Comparison of ENCODE assay signal across 18 mouse cellular contexts in genomic region chr5:33959382-33959781, GRCm38 (mm10). TPM values are rescaled to one million over a fixed set of nuclear protein-coding genes. Genes with fewer than 3 reads are reported as not detected.
"Had no signal": no experiment of that assay in that cellular context is flagged by ENCODE, and none has a peak within 500 bp of the region (broad histone marks: within the 10 kb centered on the region; RNA-seq: fewer than 3 reads in every experiment).

No protein-coding gene starts in this region.

- H3K4me1 ChIP-seq: kidney, embryonic 15.5 days; limb, embryonic 10.5 days; liver, embryonic 15.5 days; midbrain, embryonic 10.5 days; midbrain, embryonic 15.5 days; neural tube, embryonic 12.5 days; stomach, embryonic 15.5 days had no signal

- H3K4me2 ChIP-seq: kidney, embryonic 15.5 days; liver, embryonic 11.5 days; liver, embryonic 15.5 days; midbrain, embryonic 15.5 days; neural tube, embryonic 12.5 days; stomach, embryonic 15.5 days had no signal

- H3K4me3 ChIP-seq: kidney, embryonic 15.5 days; left cerebral cortex, adult 2 months; limb, embryonic 10.5 days; liver, embryonic 15.5 days; midbrain, embryonic 10.5 days; midbrain, embryonic 15.5 days; neural tube, embryonic 12.5 days; stomach, embryonic 15.5 days had no signal

- DNase-seq: kidney, postnatal 14 days; lung, adult 2 months; lung, postnatal 36 days; right cerebral cortex, postnatal 14 days; thymus, adult 18-20 months; thymus, postnatal 14 days had no signal

- H3K9ac ChIP-seq: kidney, embryonic 15.5 days; liver, embryonic 15.5 days; midbrain, embryonic 15.5 days; neural tube, embryonic 12.5 days; stomach, embryonic 15.5 days had no signal

- ATAC-seq: lung, postnatal 0 days; midbrain, embryonic 15.5 days had no signal

- H3K27ac ChIP-seq: kidney, embryonic 15.5 days; left cerebral cortex, adult 2 months; limb, embryonic 10.5 days; liver, embryonic 15.5 days; midbrain, embryonic 10.5 days; midbrain, embryonic 15.5 days; neural tube, embryonic 12.5 days; stomach, embryonic 15.5 days had no signal

- H3K27me3 ChIP-seq: kidney, embryonic 15.5 days; liver, embryonic 15.5 days; midbrain, embryonic 15.5 days; neural tube, embryonic 12.5 days; stomach, embryonic 15.5 days had no signal

- H3K36me3 ChIP-seq: kidney, embryonic 15.5 days; limb, embryonic 10.5 days; liver, embryonic 15.5 days; midbrain, embryonic 10.5 days; midbrain, embryonic 15.5 days; neural tube, embryonic 12.5 days; stomach, embryonic 15.5 days had no signal

- H3K9me3 ChIP-seq: kidney, embryonic 15.5 days; midbrain, embryonic 15.5 days; stomach, embryonic 15.5 days had no signal

RNA-seq across cellular contexts. Expression of gene Gm1673, which starts 23.9 kb away (rescaled TPM):
- total RNA-seq: monocyte, adult 5-6 weeks; neutrophil, adult 5-6 weeks had no signal
